Mouse (Mus musculus): Measurements from ENCODE around the gene Cped1. TPM values are rescaled to one million over a fixed set of nuclear protein-coding genes. Genes with fewer than 3 reads are reported as not detected.

The Cped1 gene
- total and polyA plus RNA-seq, 3 experiments = 0.22 TPM; not detected in 2

DNA sequence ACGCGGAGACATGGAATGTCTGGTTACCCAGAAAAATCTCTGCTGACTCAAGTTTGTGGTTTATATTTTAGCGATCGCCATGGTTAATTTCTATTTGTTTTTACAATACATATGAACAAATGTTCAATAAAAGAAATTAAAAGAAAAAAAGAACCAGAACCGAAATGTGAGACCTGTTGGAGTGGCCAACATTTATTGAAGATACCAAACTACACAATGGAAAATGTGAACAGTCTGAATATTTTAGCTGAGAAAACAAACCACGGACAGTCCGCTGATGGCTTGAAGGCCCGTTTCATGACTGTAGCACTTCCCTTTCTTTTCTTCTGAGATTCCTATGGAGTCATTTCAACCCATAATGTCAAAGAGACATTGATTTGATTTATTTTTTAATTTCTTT is 201.3 kb downstream of the Cped1 start:
- no peaks in the 10 kb centered on the region for H3K4me1 ChIP-seq (ENCODE audit: insufficient read depth, low read depth, low read length)
- DNase-seq (ENCODE audit: low spot score) = no peak
- no peak for ATAC-seq (ENCODE audit: extremely low read depth, insufficient number of reproducible peaks, low FRiP score, poor library complexity, severe bottlenecking)
- no peaks in the 10 kb centered on the region for H3K27me3 ChIP-seq (ENCODE audit: insufficient read depth, low read length)
- H3K36me3 ChIP-seq (replicated peaks) = no peaks in the 10 kb centered on the region
- H3K9me3 ChIP-seq (replicated peaks) = no peaks in the 10 kb centered on the region
- H3K4me3 ChIP-seq (ENCODE audit: low read depth, low read length) = no peak overlapping the region
- TF ChIP-seq GATA2 (IDR thresholded peaks at IDR 0.05; ENCODE audit: borderline replicate concordance, low read depth, low read length) (no peak), TAL1 (conservative IDR thresholded peaks at IDR 0.05; ENCODE audit: low read depth, low read length) (no peak), CTCF (IDR thresholded peaks at IDR 0.05; ENCODE audit: low read depth, low read length) (no peak), GATA1 (IDR thresholded peaks at IDR 0.05; ENCODE audit: borderline replicate concordance, low read length) (no peak), POLR2AphosphoS5 (IDR thresholded peaks at IDR 0.05; ENCODE audit: insufficient replicate concordance, low read depth, low read length) (no peak)

DNA sequence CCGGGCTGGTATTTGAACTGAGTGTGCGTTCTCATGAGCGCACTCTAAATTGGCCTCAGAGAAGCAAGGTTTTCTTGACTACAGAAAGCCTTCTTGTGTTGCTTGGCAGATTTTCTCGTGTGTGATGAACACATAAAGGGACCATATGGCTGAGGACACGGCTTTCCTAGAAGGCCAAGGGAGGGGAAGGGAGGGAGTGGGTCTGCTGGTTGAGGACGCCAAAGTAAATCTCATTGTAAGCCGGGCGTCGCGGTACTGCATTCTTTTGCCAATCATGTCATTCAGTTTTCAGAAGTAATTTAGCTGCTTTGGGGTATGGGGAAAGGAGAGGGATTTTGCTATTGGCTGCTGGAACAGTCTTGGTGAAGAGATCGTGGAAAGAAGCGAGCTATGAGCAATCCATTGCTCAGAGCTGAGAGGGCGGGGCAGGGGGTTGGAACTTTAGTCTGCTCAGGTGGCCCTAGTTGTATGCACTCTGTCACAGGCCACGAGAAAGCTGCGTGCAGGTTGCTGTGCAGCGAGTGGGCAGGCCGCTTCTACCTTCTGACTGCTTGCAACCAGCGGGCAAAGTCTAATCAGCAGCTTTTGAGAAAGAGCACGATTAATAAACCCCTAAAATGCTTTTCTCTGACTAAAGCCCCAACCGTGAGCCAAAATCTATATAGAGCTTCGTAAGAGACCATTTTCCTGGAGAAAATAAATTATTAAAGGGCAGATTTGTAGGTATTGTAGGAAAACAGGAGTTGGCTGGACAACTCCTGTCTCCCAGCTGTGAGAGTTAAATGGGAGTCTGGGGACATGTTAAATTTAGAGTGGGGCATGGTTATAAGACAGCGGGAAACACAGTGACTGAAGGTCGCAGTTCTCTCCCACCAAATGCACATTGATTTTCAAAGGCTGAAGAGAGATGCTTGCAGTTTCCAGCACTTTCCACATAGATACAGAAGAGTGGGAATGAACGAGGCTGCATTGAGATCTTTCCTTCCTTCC is 203.9 kb downstream of the Cped1 start:
- H3K4me3 ChIP-seq (ENCODE audit: low read depth, low read length) = no peak overlapping the region
- H3K9me3 ChIP-seq (replicated peaks) = no peaks in the 10 kb centered on the region
- no peaks in the 10 kb centered on the region for H3K27me3 ChIP-seq (ENCODE audit: insufficient read depth, low read length)
- H3K36me3 ChIP-seq (replicated peaks) = no peaks in the 10 kb centered on the region
- DNase-seq (ENCODE audit: low spot score) = no peak
- TF ChIP-seq CTCF (IDR thresholded peaks at IDR 0.05; ENCODE audit: low read depth, low read length) (no peak), GATA1 (IDR thresholded peaks at IDR 0.05; ENCODE audit: borderline replicate concordance, low read length) (no peak), GATA2 (IDR thresholded peaks at IDR 0.05; ENCODE audit: borderline replicate concordance, low read depth, low read length) (no peak), POLR2AphosphoS5 (IDR thresholded peaks at IDR 0.05; ENCODE audit: insufficient replicate concordance, low read depth, low read length) (no peak), TAL1 (conservative IDR thresholded peaks at IDR 0.05; ENCODE audit: low read depth, low read length) (no peak)
- H3K4me1 ChIP-seq (ENCODE audit: insufficient read depth, low read depth, low read length) = no peaks in the 10 kb centered on the region
- ATAC-seq (ENCODE audit: extremely low read depth, insufficient number of reproducible peaks, low FRiP score, poor library complexity, severe bottlenecking) = no peak

DNA sequence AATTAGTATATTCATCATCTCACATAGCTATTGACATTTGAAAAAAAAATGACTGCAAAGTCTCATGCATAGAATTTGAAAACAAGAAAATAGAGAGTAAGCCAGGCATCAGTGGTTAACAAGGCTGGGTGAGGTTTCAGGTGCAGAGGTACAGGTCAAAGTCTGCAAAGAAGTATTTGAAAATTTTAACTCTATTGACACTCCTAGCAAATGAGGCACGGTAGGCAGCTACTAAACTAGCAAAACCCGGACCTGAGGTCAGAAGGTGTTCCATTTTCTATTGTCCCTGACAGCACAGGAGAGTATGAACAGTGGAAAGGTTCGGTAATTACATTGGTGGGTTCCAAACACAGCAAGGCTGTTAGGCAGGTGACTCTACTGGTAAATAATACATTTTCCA is 212.9 kb downstream of the Cped1 start:
- no peak for ATAC-seq (ENCODE audit: extremely low read depth, insufficient number of reproducible peaks, low FRiP score, poor library complexity, severe bottlenecking)
- no peak for TF ChIP-seq GATA1 (IDR thresholded peaks at IDR 0.05; ENCODE audit: borderline replicate concordance, low read length)
- TF ChIP-seq POLR2AphosphoS5 (IDR thresholded peaks at IDR 0.05; ENCODE audit: insufficient replicate concordance, low read depth, low read length) = no peak
- TF ChIP-seq CTCF (IDR thresholded peaks at IDR 0.05; ENCODE audit: low read depth, low read length) = no peak
- no peak for TF ChIP-seq TAL1 (conservative IDR thresholded peaks at IDR 0.05; ENCODE audit: low read depth, low read length)
- no peak for TF ChIP-seq GATA2 (IDR thresholded peaks at IDR 0.05; ENCODE audit: borderline replicate concordance, low read depth, low read length)
- Histone ChIP-seq H3K27me3 (ENCODE audit: insufficient read depth, low read length) (0 out of 2 replicates have a peak, but pooled peaks cover 7% of the 10 kb centered on the region), H3K36me3 (replicated peaks) (no peaks in the 10 kb centered on the region), H3K4me3 (ENCODE audit: low read depth, low read length) (no peak overlapping the region), H3K4me1 (ENCODE audit: insufficient read depth, low read depth, low read length) (no peaks in the 10 kb centered on the region), H3K9me3 (replicated peaks) (no peaks in the 10 kb centered on the region)
- no peak for DNase-seq (ENCODE audit: low spot score)

DNA sequence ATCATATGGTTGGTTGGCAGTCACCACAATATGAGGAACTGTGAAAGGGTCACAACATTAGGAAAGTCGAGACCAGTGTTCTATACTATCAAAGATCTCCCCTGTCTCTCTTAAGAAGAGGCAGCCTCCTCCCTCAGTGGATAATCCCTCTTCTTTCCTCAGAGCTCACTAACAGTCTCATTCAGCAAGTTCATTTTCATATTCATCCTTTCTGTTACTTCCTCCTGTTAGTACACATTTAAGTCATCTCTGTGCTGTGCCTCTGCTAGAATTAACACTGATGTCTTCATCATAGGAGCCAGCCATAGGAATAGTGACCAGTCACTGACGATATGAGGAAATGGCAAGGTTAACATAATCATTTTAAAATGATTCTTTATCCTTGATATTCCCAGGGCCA is 213.8 kb downstream of the Cped1 start:
- Histone ChIP-seq H3K27me3 (ENCODE audit: insufficient read depth, low read length) (0 out of 2 replicates have a peak, but pooled peaks cover 7% of the 10 kb centered on the region), H3K9me3 (replicated peaks) (no peaks in the 10 kb centered on the region), H3K36me3 (replicated peaks) (no peaks in the 10 kb centered on the region), H3K4me1 (ENCODE audit: insufficient read depth, low read depth, low read length) (no peaks in the 10 kb centered on the region), H3K4me3 (ENCODE audit: low read depth, low read length) (no peak overlapping the region)
- DNase-seq (ENCODE audit: low spot score) (no peak), ATAC-seq (ENCODE audit: extremely low read depth, insufficient number of reproducible peaks, low FRiP score, poor library complexity, severe bottlenecking) (no peak)
- no peak for TF ChIP-seq POLR2AphosphoS5 (IDR thresholded peaks at IDR 0.05; ENCODE audit: insufficient replicate concordance, low read depth, low read length)
- TF ChIP-seq TAL1 (conservative IDR thresholded peaks at IDR 0.05; ENCODE audit: low read depth, low read length) = no peak
- TF ChIP-seq GATA1 (IDR thresholded peaks at IDR 0.05; ENCODE audit: borderline replicate concordance, low read length) = no peak
- no peak for TF ChIP-seq CTCF (IDR thresholded peaks at IDR 0.05; ENCODE audit: low read depth, low read length)
- TF ChIP-seq GATA2 (IDR thresholded peaks at IDR 0.05; ENCODE audit: borderline replicate concordance, low read depth, low read length) = no peak

DNA sequence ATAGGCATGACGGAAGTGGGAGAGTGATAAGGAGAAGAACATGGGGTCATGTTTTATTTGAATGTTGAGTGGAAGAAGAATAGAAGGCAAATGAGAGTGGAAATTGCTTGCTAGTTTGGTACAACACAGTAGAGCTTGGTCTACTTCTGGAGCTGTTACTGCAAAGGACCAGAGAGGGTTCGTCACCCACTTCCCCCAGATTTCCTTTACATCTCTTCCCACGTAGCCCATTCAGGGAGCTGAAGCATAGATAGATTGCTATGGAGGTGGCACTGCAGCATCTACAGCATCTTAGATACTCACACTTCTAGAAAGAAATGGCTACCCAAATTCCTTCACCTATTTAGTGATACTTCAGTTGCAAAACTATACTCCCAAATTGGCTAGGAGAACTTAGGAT is 214.4 kb downstream of the Cped1 start:
- H3K4me1 ChIP-seq (ENCODE audit: insufficient read depth, low read depth, low read length) = no peaks in the 10 kb centered on the region
- H3K9me3 ChIP-seq (replicated peaks) = no peaks in the 10 kb centered on the region
- ATAC-seq (ENCODE audit: extremely low read depth, insufficient number of reproducible peaks, low FRiP score, poor library complexity, severe bottlenecking) = no peak
- no peak overlapping the region for H3K4me3 ChIP-seq (ENCODE audit: low read depth, low read length)
- DNase-seq (ENCODE audit: low spot score) = no peak
- no peaks in the 10 kb centered on the region for H3K36me3 ChIP-seq (replicated peaks)
- 0 out of 2 replicates have a peak, but pooled peaks cover 7% of the 10 kb centered on the region for H3K27me3 ChIP-seq (ENCODE audit: insufficient read depth, low read length)
- no peak for TF ChIP-seq POLR2AphosphoS5 (IDR thresholded peaks at IDR 0.05; ENCODE audit: insufficient replicate concordance, low read depth, low read length)
- TF ChIP-seq GATA2 (IDR thresholded peaks at IDR 0.05; ENCODE audit: borderline replicate concordance, low read depth, low read length) = no peak

DNA sequence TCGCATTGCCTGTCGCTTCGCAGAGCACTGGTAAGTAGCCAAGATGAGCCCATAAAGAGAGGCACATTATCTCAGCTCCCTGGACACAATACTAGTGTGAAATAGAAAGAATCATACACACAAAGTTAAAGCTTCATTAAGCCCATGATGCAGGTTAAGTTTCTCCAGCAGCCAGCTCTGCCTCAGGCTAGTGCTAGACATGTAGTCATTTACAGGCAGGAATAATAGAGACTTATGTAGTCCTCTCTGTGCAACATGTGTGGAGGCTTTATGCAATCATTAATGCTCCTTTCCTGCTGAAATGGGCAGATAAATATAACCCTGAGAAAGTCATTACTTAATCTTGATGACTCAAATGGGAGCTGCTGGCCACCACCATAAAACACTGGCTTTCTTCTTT is 216.2 kb downstream of the Cped1 start:
- no peak overlapping the region for H3K4me3 ChIP-seq (ENCODE audit: low read depth, low read length)
- H3K4me1 ChIP-seq (ENCODE audit: insufficient read depth, low read depth, low read length) = no peaks in the 10 kb centered on the region
- DNase-seq (ENCODE audit: low spot score) (no peak), ATAC-seq (ENCODE audit: extremely low read depth, insufficient number of reproducible peaks, low FRiP score, poor library complexity, severe bottlenecking) (no peak)
- TF ChIP-seq CTCF (IDR thresholded peaks at IDR 0.05; ENCODE audit: low read depth, low read length) (no peak), TAL1 (conservative IDR thresholded peaks at IDR 0.05; ENCODE audit: low read depth, low read length) (no peak), POLR2AphosphoS5 (IDR thresholded peaks at IDR 0.05; ENCODE audit: insufficient replicate concordance, low read depth, low read length) (no peak), GATA1 (IDR thresholded peaks at IDR 0.05; ENCODE audit: borderline replicate concordance, low read length) (no peak), GATA2 (IDR thresholded peaks at IDR 0.05; ENCODE audit: borderline replicate concordance, low read depth, low read length) (no peak)
- no peaks in the 10 kb centered on the region for H3K9me3 ChIP-seq (replicated peaks)
- no peaks in the 10 kb centered on the region for H3K36me3 ChIP-seq (replicated peaks)
- H3K27me3 ChIP-seq (ENCODE audit: insufficient read depth, low read length) = 0 out of 2 replicates have a peak, but pooled peaks cover 6% of the 10 kb centered on the region
